Mouse (Mus musculus) layer of hippocampus, adult 18-20 months (tissue): ENCODE measurements around the gene Sema4d. TPM values are rescaled to one million over a fixed set of nuclear protein-coding genes. Genes with fewer than 3 reads are reported as not detected.

Experiments
- DNase-seq, 2 experiments: peaks; one replicate each; pipeline ENCODE4 v3.0.0; 2022; ENCODE audit warnings: low spot score in 2 of 2
- microRNA-seq, 2 experiments: library from miRNA; unstranded; fragments of <30 nt; microRNA quantifications; one replicate each; pipeline ENCODE4 v1.2.0; 2021
- total RNA-seq, 2 experiments: library from RNA; stranded (reverse); gene quantifications; 2 replicates each; pipeline ENCODE4 v1.2.3; 2021

The Sema4d gene
- total RNA-seq, 2 experiments from 2014 or later: 78.8 to 79.1 TPM

DNA sequence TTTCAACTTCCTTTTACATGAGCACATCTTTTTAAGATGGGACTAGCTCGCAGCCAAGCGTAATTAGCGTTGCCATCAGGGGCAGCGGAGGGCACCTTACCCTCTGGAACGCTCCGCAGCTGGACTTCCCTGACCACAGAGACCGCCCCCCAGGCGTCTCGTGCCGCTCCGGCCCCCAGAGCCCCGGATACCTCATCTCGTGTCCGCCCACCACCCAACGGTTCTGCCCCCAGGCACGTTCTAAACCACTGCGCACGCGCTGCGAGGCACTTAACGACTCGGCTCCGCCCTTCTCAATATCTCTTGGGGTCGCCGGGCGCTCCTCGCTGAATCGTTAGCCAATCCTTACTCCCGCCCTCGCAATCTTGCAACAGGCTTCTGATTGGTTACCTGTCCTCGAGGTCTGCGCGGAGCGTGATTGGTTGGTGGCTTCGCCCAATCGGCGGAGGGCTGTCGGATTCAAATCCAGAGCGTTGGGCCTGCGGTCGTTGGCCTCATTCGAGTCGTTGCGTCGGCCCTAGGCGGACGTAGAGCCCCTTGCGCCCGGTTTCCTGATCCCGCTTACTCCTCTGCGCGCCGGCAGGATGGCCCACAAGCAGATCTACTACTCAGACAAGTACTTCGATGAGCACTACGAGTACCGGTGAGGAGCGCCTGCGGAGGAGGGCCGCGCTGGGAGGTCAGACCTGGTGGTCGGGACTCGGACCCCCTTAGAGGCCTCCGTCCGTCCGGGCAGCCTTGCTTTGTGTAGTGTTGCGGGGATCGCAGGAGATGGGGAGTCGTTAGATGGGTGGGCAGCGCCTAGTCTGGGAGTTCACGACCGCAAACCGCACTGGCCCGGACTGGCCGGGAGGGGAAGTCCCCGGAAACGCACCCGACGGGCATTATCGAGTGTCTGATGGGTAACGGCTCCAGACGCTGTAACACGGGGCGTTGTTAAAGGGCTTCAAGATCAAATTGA is 148.4 kb downstream of the Sema4d start, which contains the start of gene Cks2:
TSS of gene Cks2 (plus strand) at position 404 of the 961 bp plus-strand sequence.
- DNase-seq: peak; percentile 97 to 99

DNA sequence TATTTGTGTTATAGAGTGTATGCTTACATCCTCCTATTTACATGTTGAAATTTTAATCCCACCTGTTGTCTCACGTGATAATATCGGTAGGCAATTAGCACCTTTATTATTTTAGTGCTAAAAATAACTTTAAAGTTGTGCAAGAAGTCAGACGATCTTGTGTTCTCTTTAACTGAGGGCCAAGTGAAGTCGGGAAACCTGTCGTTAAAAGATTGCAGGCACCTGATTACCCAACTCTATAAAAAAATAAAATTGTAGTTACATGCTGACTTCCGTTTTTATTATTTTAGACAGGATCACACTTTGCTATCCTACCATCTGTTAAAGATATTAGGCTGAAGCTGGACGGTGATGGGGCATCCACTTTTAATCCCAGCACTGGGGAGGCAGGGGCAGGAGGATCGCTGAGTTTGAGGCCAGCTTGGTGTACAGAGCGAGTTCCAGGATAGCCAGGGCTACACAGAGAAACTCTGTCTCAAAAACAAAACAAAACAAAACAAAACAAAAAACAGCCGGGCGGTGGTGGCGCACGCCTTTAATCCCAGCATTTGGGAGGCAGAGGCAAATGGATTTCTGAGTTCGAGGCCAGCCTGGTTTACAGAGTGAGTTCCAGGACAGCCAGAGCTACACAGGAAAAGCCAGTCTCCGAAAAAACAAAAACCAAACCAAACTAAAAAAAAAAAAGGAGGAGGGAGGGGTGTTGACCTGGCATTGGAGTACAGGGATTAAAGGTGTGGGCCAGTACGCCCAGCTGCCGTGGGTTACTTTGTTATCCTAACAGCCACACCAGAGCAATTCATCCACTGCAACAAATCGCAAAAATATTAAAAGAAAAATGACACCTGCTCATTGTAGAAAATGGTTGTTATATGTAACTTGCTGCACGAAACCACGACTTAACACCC is 149.4 kb downstream of the Sema4d start:
- DNase-seq: no peak

DNA sequence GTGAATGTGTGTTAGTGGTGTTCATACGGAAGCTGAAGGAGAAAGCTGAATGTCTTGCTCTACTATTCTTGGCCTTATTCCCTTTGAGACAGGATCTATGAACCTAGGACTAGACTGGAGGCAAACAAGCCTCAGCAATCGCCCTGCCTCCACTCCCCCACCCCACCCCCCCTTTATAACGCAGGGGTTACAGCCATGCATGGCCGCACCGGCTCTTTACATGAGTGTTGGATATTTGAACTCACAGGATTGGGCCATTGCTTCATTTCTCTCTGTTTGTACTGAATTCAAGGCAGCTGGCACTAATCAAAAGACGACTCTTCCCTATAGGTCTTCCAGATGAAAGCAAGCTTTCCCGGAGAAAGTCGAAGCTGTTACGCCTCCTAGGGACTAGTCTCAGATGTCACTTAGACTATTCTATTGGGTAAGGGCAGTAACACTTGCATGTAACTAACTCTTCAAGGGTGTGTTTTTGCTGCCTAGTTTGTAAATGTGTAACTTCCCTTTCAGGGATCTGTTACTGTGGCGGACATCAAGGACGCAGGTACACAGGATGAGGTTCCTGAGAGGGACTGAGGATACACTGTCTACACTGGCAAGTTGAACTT is 151.3 kb downstream of the Sema4d start:
- no peak for DNase-seq

DNA sequence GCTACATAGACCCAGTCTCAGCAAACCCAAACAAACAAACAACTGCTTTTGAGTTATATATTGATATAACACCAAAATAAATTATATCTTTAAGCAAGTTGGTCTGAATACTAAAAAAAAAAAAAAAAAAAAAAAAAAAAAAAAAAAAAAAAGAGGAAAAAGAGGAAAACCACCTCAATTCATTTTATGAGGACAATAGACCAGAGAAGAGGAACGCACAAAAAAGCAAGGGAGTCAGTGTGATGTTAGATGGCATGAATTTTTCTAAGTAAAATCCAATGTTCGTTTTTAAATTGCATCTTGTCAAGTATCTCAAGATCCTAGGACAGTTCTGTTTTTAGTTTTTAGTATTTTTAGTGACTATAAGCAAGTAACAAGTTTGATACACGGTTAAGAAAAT is 152.1 kb downstream of the Sema4d start:
- no peak for DNase-seq

DNA sequence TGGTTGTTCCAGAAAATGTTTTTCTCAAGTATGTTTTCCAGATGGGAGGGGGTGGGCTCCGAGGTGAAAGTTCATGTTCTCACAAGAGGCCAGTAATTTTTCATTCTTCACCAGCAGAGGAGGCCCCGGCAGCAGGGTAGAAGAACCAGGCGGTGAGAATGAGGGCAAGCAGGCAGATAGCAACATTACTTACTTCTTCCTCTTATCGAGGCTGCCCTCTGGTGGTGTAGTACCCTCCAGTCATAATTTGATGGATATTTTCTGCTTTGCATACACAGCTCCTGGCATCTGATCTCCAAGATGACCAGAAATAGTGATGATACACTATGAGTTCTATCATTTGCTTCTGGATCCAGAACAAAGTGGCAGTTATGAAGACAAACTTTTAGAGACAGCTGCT is 154.6 kb downstream of the Sema4d start:
- DNase-seq: no peak

Small RNAs within 50 kb of the gene (microRNA-seq; reads per million reads assigned to microRNA genes)
- 0 reads per million in 2 experiments for gene Gm23566

Other genes with a start within 250 kb of the Sema4d start
- gene Shc3, start 224.3 kb downstream of the Sema4d start, total RNA-seq: 100 to 1,000 TPM; 118 to 119 TPM
- 1 to 10 TPM; 2.1 to 2.2 TPM for gene Cks2, start 148.5 kb downstream of the Sema4d start, total RNA-seq
- gene Secisbp2, start 142.1 kb downstream of the Sema4d start, total RNA-seq: 10 to 100 TPM; 17.5 to 18.2 TPM
- gene Gadd45g, start 52.9 kb upstream of the Sema4d start, total RNA-seq: 10 to 100 TPM; 21.9 to 22.9 TPM